12 mouse cellular contexts compared by ENCODE assay signal in the genomic region with DNA sequence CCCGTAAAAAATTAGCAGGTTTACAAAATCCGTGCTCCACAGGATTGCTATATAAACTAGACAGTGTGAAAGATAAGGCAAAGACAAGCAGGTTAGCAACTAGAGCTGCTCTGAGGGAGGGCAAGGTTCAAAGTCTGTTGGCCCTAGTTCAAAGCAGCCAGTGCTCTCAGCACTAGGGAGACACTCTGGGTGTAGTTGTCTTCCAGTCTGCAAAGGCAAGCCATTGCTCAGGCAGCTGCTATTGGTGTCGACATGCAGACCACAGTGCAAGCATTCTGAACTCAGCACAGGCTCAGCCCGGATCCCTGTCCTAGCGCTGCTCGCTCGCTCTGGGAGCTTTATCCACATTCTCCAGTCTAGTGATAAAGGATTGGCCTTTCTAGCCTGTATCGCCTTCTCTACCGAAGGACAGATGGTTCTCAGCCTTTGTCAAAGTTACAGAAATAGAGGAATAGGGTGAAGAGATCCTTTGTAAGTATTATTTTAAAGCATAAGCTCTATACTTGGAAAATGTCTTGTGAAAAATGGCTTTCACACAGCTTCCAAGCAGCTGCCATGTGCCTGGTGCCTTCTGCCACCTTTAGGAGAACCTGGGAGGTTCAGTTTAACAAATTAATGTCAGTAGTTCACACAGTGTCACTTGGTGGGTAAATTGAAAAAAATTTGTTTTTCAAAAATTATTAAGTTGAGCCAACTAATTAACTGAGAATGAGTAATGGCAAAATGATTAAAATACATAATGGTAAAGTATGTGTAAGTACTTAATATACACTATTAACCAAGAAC. TPM values are rescaled to one million over a fixed set of nuclear protein-coding genes. Genes with fewer than 3 reads are reported as not detected.
DNase-seq lines count a peak whose midpoint lies in the region; ATAC-seq and TF ChIP-seq lines count a peak whose summit lies in the region.
"Had no signal": no experiment of that assay in that cellular context is flagged by ENCODE, and none has a peak within 500 bp of the region (broad histone marks: within the 10 kb centered on the region; RNA-seq: fewer than 3 reads in every experiment).

No protein-coding gene starts in this region.

- no peak for ATAC-seq in hindbrain, postnatal 0 days
- no peak for ATAC-seq in hindbrain, embryonic 12.5 days (ENCODE audit: low FRiP score)
- ATAC-seq in stomach, postnatal 0 days (ENCODE audit: low FRiP score, low TSS enrichment): no peak
- no peak for ATAC-seq in erythroblast, adult 5-6 weeks (replicated peaks; ENCODE audit: low FRiP score, poor library complexity, severe bottlenecking)

- H3K9ac ChIP-seq in hindbrain, postnatal 0 days (replicated peaks; ENCODE audit: low read length): no peak overlapping the region
- no peak overlapping the region for H3K9ac ChIP-seq in hindbrain, embryonic 12.5 days
- H3K9ac ChIP-seq in stomach, postnatal 0 days (ENCODE audit: low read length): no peak overlapping the region
- H3K9ac ChIP-seq: forebrain, embryonic 12.5 days had no signal

- DNase-seq in hindbrain, postnatal 0 days (ENCODE audit: low spot score): peak; percentile 47
- DNase-seq in kidney, adult 8-10 months: peak; percentile 84 to 86
- DNase-seq in stomach, postnatal 0 days (ENCODE audit: low spot score): no peak
- DNase-seq in layer of hippocampus, adult 18-20 months (ENCODE audit: low spot score in 2 of 2): no peak
- DNase-seq: gastrocnemius, postnatal 25 days; lung, postnatal 4 days; retina, postnatal 1 day had no signal

- no peak overlapping the region for H3K4me3 ChIP-seq in hindbrain, postnatal 0 days (ENCODE audit: low read length)
- H3K4me3 ChIP-seq in hindbrain, embryonic 12.5 days: no peak overlapping the region
- no peak overlapping the region for H3K4me3 ChIP-seq in cortical plate, adult 2 months (ENCODE audit: insufficient read depth, low read length)
- H3K4me3 ChIP-seq in stomach, postnatal 0 days (ENCODE audit: low read depth, low read length): no peak overlapping the region
- H3K4me3 ChIP-seq: forebrain, embryonic 12.5 days; myocyte had no signal

- no peak for TF ChIP-seq POLR2A in cortical plate, adult 2 months (IDR thresholded peaks at IDR 0.05; ENCODE audit: extremely low read depth, insufficient read depth, low read length)

- H3K9me3 ChIP-seq in hindbrain, postnatal 0 days (ENCODE audit: low read length): no peaks in the 10 kb centered on the region
- H3K9me3 ChIP-seq in hindbrain, embryonic 12.5 days (replicated peaks): no peaks in the 10 kb centered on the region
- no peaks in the 10 kb centered on the region for H3K9me3 ChIP-seq in stomach, postnatal 0 days (ENCODE audit: control insufficient read depth, low read length)

- 75% methylated on average over 9 of the region's 9 CpGs for WGBS in hindbrain, postnatal 0 days
- 73% methylated on average over 9 of the region's 9 CpGs for WGBS in hindbrain, embryonic 12.5 days
- 49% methylated on average over 9 of the region's 9 CpGs for WGBS in stomach, postnatal 0 days

- H3K36me3 ChIP-seq in hindbrain, postnatal 0 days (ENCODE audit: insufficient read depth, low read length): no peaks in the 10 kb centered on the region
- H3K36me3 ChIP-seq in hindbrain, embryonic 12.5 days: no peaks in the 10 kb centered on the region
- no peaks in the 10 kb centered on the region for H3K36me3 ChIP-seq in stomach, postnatal 0 days (ENCODE audit: control insufficient read depth, insufficient read depth, low read length)
- H3K36me3 ChIP-seq: forebrain, embryonic 12.5 days had no signal

- no peak overlapping the region for H3K4me2 ChIP-seq in hindbrain, postnatal 0 days (ENCODE audit: low read depth, low read length)
- no peak overlapping the region for H3K4me2 ChIP-seq in hindbrain, embryonic 12.5 days (replicated peaks)
- no peak overlapping the region for H3K4me2 ChIP-seq in stomach, postnatal 0 days (replicated peaks; ENCODE audit: low read depth)
- H3K4me2 ChIP-seq: forebrain, embryonic 12.5 days had no signal

- no peaks in the 10 kb centered on the region for H3K27me3 ChIP-seq in hindbrain, postnatal 0 days (ENCODE audit: insufficient read depth, low read length)
- 0 out of 2 replicates have a peak, but pooled peaks cover 4% of the 10 kb centered on the region for H3K27me3 ChIP-seq in hindbrain, embryonic 12.5 days
- H3K27me3 ChIP-seq in stomach, postnatal 0 days (ENCODE audit: control insufficient read depth, insufficient read depth, low read length): no peaks in the 10 kb centered on the region
- H3K27me3 ChIP-seq: forebrain, embryonic 12.5 days had no signal

- TF ChIP-seq CTCF in hindbrain, postnatal 0 days (IDR thresholded peaks at IDR 0.05; ENCODE audit: low read depth): peak; percentile 56
- TF ChIP-seq CTCF in cortical plate, adult 2 months (IDR thresholded peaks at IDR 0.05; ENCODE audit: extremely low read depth, insufficient read depth, low read length): peak; percentile 37
- TF ChIP-seq CTCF in stomach, postnatal 0 days (IDR thresholded peaks at IDR 0.05; ENCODE audit: low read depth): peak; percentile 58

- no peak for TF ChIP-seq EP300 in stomach, postnatal 0 days (optimal IDR thresholded peaks at IDR 0.05)

- no peaks in the 10 kb centered on the region for H3K4me1 ChIP-seq in hindbrain, postnatal 0 days (ENCODE audit: insufficient read depth, low read length)
- H3K4me1 ChIP-seq in hindbrain, embryonic 12.5 days: no peaks in the 10 kb centered on the region
- no peaks in the 10 kb centered on the region for H3K4me1 ChIP-seq in cortical plate, adult 2 months (ENCODE audit: control insufficient read depth, insufficient read depth, low read length)
- no peaks in the 10 kb centered on the region for H3K4me1 ChIP-seq in stomach, postnatal 0 days (replicated peaks; ENCODE audit: control insufficient read depth, insufficient read depth)

- no peak overlapping the region for H3K27ac ChIP-seq in hindbrain, postnatal 0 days
- H3K27ac ChIP-seq in hindbrain, embryonic 12.5 days: no peak overlapping the region
- H3K27ac ChIP-seq in cortical plate, adult 2 months (ENCODE audit: insufficient read depth, low read length): no peak overlapping the region
- H3K27ac ChIP-seq in stomach, postnatal 0 days (replicated peaks): no peak overlapping the region
- H3K27ac ChIP-seq: forebrain, embryonic 12.5 days had no signal

RNA-seq across cellular contexts. Expression of a gene that starts 5.5 kb away (rescaled TPM):
- 0.07 and 1.0 TPM in 2 replicates for total RNA-seq in hindbrain, postnatal 0 days (2014; rRNA removed)
- 0.86 and 0.96 TPM in 2 replicates for polyA plus RNA-seq in hindbrain, postnatal 0 days (2015; fragmentation: Nextera tagmentation; extraction: Ambion mirVana)
- polyA plus RNA-seq in hindbrain, embryonic 12.5 days (2016; fragmentation: Nextera tagmentation; extraction: Ambion mirVana): 0.50 and 0.93 TPM in 2 replicates
- polyA plus RNA-seq in cortical plate, adult 2 months (2012; rRNA removed): 0.36 and 0.67 TPM in 2 replicates
- polyA plus RNA-seq in stomach, postnatal 0 days (2015; fragmentation: Nextera tagmentation; extraction: Ambion mirVana): 0.02 TPM in 2 replicates
- not detected for total RNA-seq in layer of hippocampus, adult 18-20 months (2021)
- not detected in 2 replicates for total RNA-seq in erythroblast, adult 5-6 weeks (2015; ENCODE audit: low replicate concordance)
- not detected in 2 replicates for total RNA-seq in erythroblast, adult 5-6 weeks (2017; ENCODE audit: low replicate concordance)
- total RNA-seq: gastrocnemius, postnatal 25 days had no signal
- polyA plus RNA-seq: myocyte had no signal

RNA-seq across cellular contexts. Expression of a gene that starts 16.9 kb away (rescaled TPM):
- 85.3 and 96.0 TPM in 2 replicates for total RNA-seq in hindbrain, postnatal 0 days (2014; rRNA removed)
- polyA plus RNA-seq in hindbrain, postnatal 0 days (2015; fragmentation: Nextera tagmentation; extraction: Ambion mirVana): 112 and 116 TPM in 2 replicates
- 111 and 126 TPM in 2 replicates for polyA plus RNA-seq in hindbrain, embryonic 12.5 days (2016; fragmentation: Nextera tagmentation; extraction: Ambion mirVana)
- 68.4 and 79.6 TPM in 2 replicates for polyA plus RNA-seq in cortical plate, adult 2 months (2012; rRNA removed)
- polyA plus RNA-seq in stomach, postnatal 0 days (2015; fragmentation: Nextera tagmentation; extraction: Ambion mirVana): 66.8 and 68.7 TPM in 2 replicates
- total RNA-seq in layer of hippocampus, adult 18-20 months (2021): 10 to 100 TPM; 70.3 to 75.5 TPM
- 46.4 and 52.5 TPM in 2 replicates for total RNA-seq in erythroblast, adult 5-6 weeks (2015; ENCODE audit: low replicate concordance)
- 59.4 and 91.0 TPM in 2 replicates for total RNA-seq in erythroblast, adult 5-6 weeks (2017; ENCODE audit: low replicate concordance)

RNA-seq across cellular contexts. Expression of a gene that starts 37.3 kb away (rescaled TPM):
- total RNA-seq in hindbrain, postnatal 0 days (2014; rRNA removed): 12.6 and 17.0 TPM in 2 replicates
- 9.7 and 10.3 TPM in 2 replicates for polyA plus RNA-seq in hindbrain, postnatal 0 days (2015; fragmentation: Nextera tagmentation; extraction: Ambion mirVana)
- polyA plus RNA-seq in hindbrain, embryonic 12.5 days (2016; fragmentation: Nextera tagmentation; extraction: Ambion mirVana): 38.9 and 44.8 TPM in 2 replicates
- 5.2 and 5.9 TPM in 2 replicates for polyA plus RNA-seq in cortical plate, adult 2 months (2012; rRNA removed)
- 24.9 and 25.4 TPM in 2 replicates for polyA plus RNA-seq in stomach, postnatal 0 days (2015; fragmentation: Nextera tagmentation; extraction: Ambion mirVana)
- 1 to 10 TPM; 4.5 to 4.7 TPM for total RNA-seq in layer of hippocampus, adult 18-20 months (2021)
- total RNA-seq in erythroblast, adult 5-6 weeks (2015; ENCODE audit: low replicate concordance): 1,075 and 1,106 TPM in 2 replicates
- 502 and 855 TPM in 2 replicates for total RNA-seq in erythroblast, adult 5-6 weeks (2017; ENCODE audit: low replicate concordance)

RNA-seq across cellular contexts. Expression of a gene that starts 42.8 kb away (rescaled TPM):
- total RNA-seq in hindbrain, postnatal 0 days (2014; rRNA removed): 24.1 and 25.1 TPM in 2 replicates
- polyA plus RNA-seq in hindbrain, postnatal 0 days (2015; fragmentation: Nextera tagmentation; extraction: Ambion mirVana): 12.8 and 15.6 TPM in 2 replicates
- 18.3 and 19.0 TPM in 2 replicates for polyA plus RNA-seq in hindbrain, embryonic 12.5 days (2016; fragmentation: Nextera tagmentation; extraction: Ambion mirVana)
- 8.1 and 9.4 TPM in 2 replicates for polyA plus RNA-seq in cortical plate, adult 2 months (2012; rRNA removed)
- 8.2 and 8.9 TPM in 2 replicates for polyA plus RNA-seq in stomach, postnatal 0 days (2015; fragmentation: Nextera tagmentation; extraction: Ambion mirVana)
- total RNA-seq in layer of hippocampus, adult 18-20 months (2021): 1 to 10 TPM; 4.8 to 5.1 TPM
- total RNA-seq in erythroblast, adult 5-6 weeks (2015; ENCODE audit: low replicate concordance): not detected in 2 replicates
- 0.26 TPM in 1 of 2 replicates, not detected in the other for total RNA-seq in erythroblast, adult 5-6 weeks (2017; ENCODE audit: low replicate concordance)
- polyA plus RNA-seq: myocyte had no signal

Comparison
In these comparisons a context has a peak if more than half of its experiments do, and no peak if none do; other contexts are left out.
1. DNase-seq: peak in hindbrain, postnatal 0 days (single experiment) and kidney, adult 8-10 months (2 of 2); none in stomach, postnatal 0 days (single experiment) and layer of hippocampus, adult 18-20 months (0 of 2).
2. Peak in every context shown above with its lines, with median percentiles within 50 percentile points of each other: CTCF ChIP-seq.